Mouse (Mus musculus): ENCODE data around the gene Wdr38. TPM values are rescaled to one million over a fixed set of nuclear protein-coding genes. Genes with fewer than 3 reads are reported as not detected.

The Wdr38 gene
- polyA plus RNA-seq, 1 experiment, result 0.61 TPM

- TF ChIP-seq MAX (IDR thresholded peaks at IDR 0.05), result peak; percentile 25
- no peak for TF ChIP-seq FOSL1 (IDR thresholded peaks at IDR 0.05; ENCODE audit: insufficient read depth, low read length, poor library complexity, severe bottlenecking)
Observed at GRCm38 (mm10) chr2:38987371-38987770, 9.9 kb upstream of the Wdr38 start.

GRCm38 (mm10) chr2:38987803-38988510 is 9.3 kb upstream of the Wdr38 start:
- TF ChIP-seq CTCF (IDR thresholded peaks at IDR 0.05; ENCODE audit: control insufficient read depth, insufficient read depth, insufficient read length) (no peak), CEBPB (IDR thresholded peaks at IDR 0.05; ENCODE audit: low read depth) (no peak), MYOG (IDR thresholded peaks at IDR 0.05; ENCODE audit: control insufficient read depth, extremely low read depth, insufficient read length) (no peak), FOSL1 (IDR thresholded peaks at IDR 0.05; ENCODE audit: insufficient read depth, low read length, poor library complexity, severe bottlenecking) (no peak), USF1 (IDR thresholded peaks at IDR 0.05; ENCODE audit: low read depth) (no peak), MYOD1 (IDR thresholded peaks at IDR 0.05; ENCODE audit: control insufficient read depth, insufficient read length, low read depth) (no peak)
- no peak overlapping the region for H3ac ChIP-seq (ENCODE audit: control insufficient read depth, insufficient read length, low read depth)
- no peaks in the 10 kb centered on the region for H3K79me2 ChIP-seq (ENCODE audit: control insufficient read depth, insufficient read depth)
- no peaks in the 10 kb centered on the region for H3K79me3 ChIP-seq (ENCODE audit: low read depth)
- no peaks in the 10 kb centered on the region for H3K36me3 ChIP-seq (ENCODE audit: control insufficient read depth, insufficient read depth)
- no peak overlapping the region for H3K4me3 ChIP-seq (ENCODE audit: insufficient read depth, poor library complexity, severe bottlenecking)
- no peaks in the 10 kb centered on the region for H3K27me3 ChIP-seq (ENCODE audit: control insufficient read depth, insufficient read depth, insufficient read length)

More at GRCm38 (mm10) chr2:38987371-38987770, 9.9 kb upstream of the Wdr38 start:
- Histone ChIP-seq H3K79me3 (ENCODE audit: low read depth) (no peaks in the 10 kb centered on the region), H3K4me3 (ENCODE audit: insufficient read depth, poor library complexity, severe bottlenecking) (no peak overlapping the region), H3ac (ENCODE audit: control insufficient read depth, insufficient read length, low read depth) (no peak overlapping the region), H3K27me3 (ENCODE audit: control insufficient read depth, insufficient read depth, insufficient read length) (no peaks in the 10 kb centered on the region), H3K36me3 (ENCODE audit: control insufficient read depth, insufficient read depth) (no peaks in the 10 kb centered on the region), H3K79me2 (ENCODE audit: control insufficient read depth, insufficient read depth) (no peaks in the 10 kb centered on the region)

GRCm38 (mm10) chr2:38988929-38989328 is 8.3 kb upstream of the Wdr38 start:
- no peak for TF ChIP-seq MAX (IDR thresholded peaks at IDR 0.05)
- no peak for TF ChIP-seq CEBPB (IDR thresholded peaks at IDR 0.05; ENCODE audit: low read depth)
- no peak for TF ChIP-seq MYOD1 (IDR thresholded peaks at IDR 0.05; ENCODE audit: control insufficient read depth, insufficient read length, low read depth)
- no peak for TF ChIP-seq CTCF (IDR thresholded peaks at IDR 0.05; ENCODE audit: control insufficient read depth, insufficient read depth, insufficient read length)
- TF ChIP-seq MYOG (IDR thresholded peaks at IDR 0.05; ENCODE audit: control insufficient read depth, extremely low read depth, insufficient read length), result no peak
- TF ChIP-seq FOSL1 (IDR thresholded peaks at IDR 0.05; ENCODE audit: insufficient read depth, low read length, poor library complexity, severe bottlenecking), result no peak
- TF ChIP-seq USF1 (IDR thresholded peaks at IDR 0.05; ENCODE audit: low read depth), result no peak
- no peaks in the 10 kb centered on the region for H3K27me3 ChIP-seq (ENCODE audit: control insufficient read depth, insufficient read depth, insufficient read length)
- no peaks in the 10 kb centered on the region for H3K79me3 ChIP-seq (ENCODE audit: low read depth)
- H3K4me3 ChIP-seq (ENCODE audit: insufficient read depth, poor library complexity, severe bottlenecking), result no peak overlapping the region
- no peaks in the 10 kb centered on the region for H3K79me2 ChIP-seq (ENCODE audit: control insufficient read depth, insufficient read depth)
- no peaks in the 10 kb centered on the region for H3K36me3 ChIP-seq (ENCODE audit: control insufficient read depth, insufficient read depth)
- no peak overlapping the region for H3ac ChIP-seq (ENCODE audit: control insufficient read depth, insufficient read length, low read depth)

- Histone ChIP-seq H3K79me2 (ENCODE audit: control insufficient read depth, insufficient read depth) (no peaks in the 10 kb centered on the region), H3K4me3 (ENCODE audit: insufficient read depth, poor library complexity, severe bottlenecking) (no peak overlapping the region), H3K79me3 (ENCODE audit: low read depth) (no peaks in the 10 kb centered on the region), H3K36me3 (ENCODE audit: control insufficient read depth, insufficient read depth) (no peaks in the 10 kb centered on the region), H3K27me3 (ENCODE audit: control insufficient read depth, insufficient read depth, insufficient read length) (no peaks in the 10 kb centered on the region), H3ac (ENCODE audit: control insufficient read depth, insufficient read length, low read depth) (no peak overlapping the region)
- TF ChIP-seq CTCF (IDR thresholded peaks at IDR 0.05; ENCODE audit: control insufficient read depth, insufficient read depth, insufficient read length), result no peak
Observed at GRCm38 (mm10) chr2:38992004-38992403, 5.3 kb upstream of the Wdr38 start.

- TF ChIP-seq MYOG (IDR thresholded peaks at IDR 0.05; ENCODE audit: control insufficient read depth, extremely low read depth, insufficient read length), result no peak
- no peak for TF ChIP-seq MAX (IDR thresholded peaks at IDR 0.05)
- no peak for TF ChIP-seq USF1 (IDR thresholded peaks at IDR 0.05; ENCODE audit: low read depth)
- TF ChIP-seq MYOD1 (IDR thresholded peaks at IDR 0.05; ENCODE audit: control insufficient read depth, insufficient read length, low read depth), result no peak
- no peak for TF ChIP-seq CEBPB (IDR thresholded peaks at IDR 0.05; ENCODE audit: low read depth)
- no peak for TF ChIP-seq CTCF (IDR thresholded peaks at IDR 0.05; ENCODE audit: control insufficient read depth, insufficient read depth, insufficient read length)
- no peak for TF ChIP-seq FOSL1 (IDR thresholded peaks at IDR 0.05; ENCODE audit: insufficient read depth, low read length, poor library complexity, severe bottlenecking)
- no peaks in the 10 kb centered on the region for H3K79me2 ChIP-seq (ENCODE audit: control insufficient read depth, insufficient read depth)
- H3K79me3 ChIP-seq (ENCODE audit: low read depth), result no peaks in the 10 kb centered on the region
- H3K36me3 ChIP-seq (ENCODE audit: control insufficient read depth, insufficient read depth), result no peaks in the 10 kb centered on the region
- no peak overlapping the region for H3K4me3 ChIP-seq (ENCODE audit: insufficient read depth, poor library complexity, severe bottlenecking)
- no peaks in the 10 kb centered on the region for H3K27me3 ChIP-seq (ENCODE audit: control insufficient read depth, insufficient read depth, insufficient read length)
- H3ac ChIP-seq (ENCODE audit: control insufficient read depth, insufficient read length, low read depth), result no peak overlapping the region
Observed at GRCm38 (mm10) chr2:38992452-38992851, 4.8 kb upstream of the Wdr38 start.

GRCm38 (mm10) chr2:38999381-38999780 is 2.1 kb downstream of the Wdr38 start:
- H3K36me3 ChIP-seq (ENCODE audit: control insufficient read depth, insufficient read depth), result peaks cover 52% of the 10 kb centered on the region
- H3K4me3 ChIP-seq (ENCODE audit: insufficient read depth, poor library complexity, severe bottlenecking), result no peak overlapping the region
- peaks cover 30% of the 10 kb centered on the region for H3K79me3 ChIP-seq (ENCODE audit: low read depth)
- no peak for TF ChIP-seq USF1 (IDR thresholded peaks at IDR 0.05; ENCODE audit: low read depth)
- no peak for TF ChIP-seq FOSL1 (IDR thresholded peaks at IDR 0.05; ENCODE audit: insufficient read depth, low read length, poor library complexity, severe bottlenecking)
- no peak for TF ChIP-seq MAX (IDR thresholded peaks at IDR 0.05)
- no peak for TF ChIP-seq MYOG (IDR thresholded peaks at IDR 0.05; ENCODE audit: control insufficient read depth, extremely low read depth, insufficient read length)
- no peak for TF ChIP-seq CEBPB (IDR thresholded peaks at IDR 0.05; ENCODE audit: low read depth)
- TF ChIP-seq MYOD1 (IDR thresholded peaks at IDR 0.05; ENCODE audit: control insufficient read depth, insufficient read length, low read depth), result no peak
- H3ac ChIP-seq (ENCODE audit: control insufficient read depth, insufficient read length, low read depth), result no peak overlapping the region
- H3K79me2 ChIP-seq (ENCODE audit: control insufficient read depth, insufficient read depth), result peaks cover 36% of the 10 kb centered on the region
- H3K27me3 ChIP-seq (ENCODE audit: control insufficient read depth, insufficient read depth, insufficient read length), result no peaks in the 10 kb centered on the region

Data from C2C12 (cell line).